Mouse (Mus musculus): ENCODE measurements at regions not wholly inside any gene's neighbourhood (a gene's known extent, or its start where the extent isn't known, plus 50 kb on each side); places are given as distances from the start of the nearest gene placed in this dataset.

GRCm38 (mm10) chr15:36705990-36706389 lies 301.6 kb downstream of the Zfp706 start:
- H3K4me2 ChIP-seq (ENCODE audit: low read depth), result no peak overlapping the region
- H3K9me3 ChIP-seq (ENCODE audit: low read length), result no peaks in the 10 kb centered on the region
- no peaks in the 10 kb centered on the region for H3K4me1 ChIP-seq (ENCODE audit: insufficient read depth)
- WGBS, result 52% methylated on average over 4 of the region's 4 CpGs
- TF ChIP-seq CTCF (IDR thresholded peaks at IDR 0.05; ENCODE audit: low read depth), result peak; percentile 90
- peak; percentile 67 for DNase-seq
- no peak overlapping the region for H3K4me3 ChIP-seq (ENCODE audit: low read depth, low read length)
- H3K9ac ChIP-seq, result no peak overlapping the region
- H3K36me3 ChIP-seq (ENCODE audit: insufficient read depth), result no peaks in the 10 kb centered on the region
- no peak overlapping the region for H3K27ac ChIP-seq (ENCODE audit: low read depth, low read length)
- no peaks in the 10 kb centered on the region for H3K27me3 ChIP-seq (ENCODE audit: insufficient read depth, low read length)
- ATAC-seq, result peak; percentile 81

DNA sequence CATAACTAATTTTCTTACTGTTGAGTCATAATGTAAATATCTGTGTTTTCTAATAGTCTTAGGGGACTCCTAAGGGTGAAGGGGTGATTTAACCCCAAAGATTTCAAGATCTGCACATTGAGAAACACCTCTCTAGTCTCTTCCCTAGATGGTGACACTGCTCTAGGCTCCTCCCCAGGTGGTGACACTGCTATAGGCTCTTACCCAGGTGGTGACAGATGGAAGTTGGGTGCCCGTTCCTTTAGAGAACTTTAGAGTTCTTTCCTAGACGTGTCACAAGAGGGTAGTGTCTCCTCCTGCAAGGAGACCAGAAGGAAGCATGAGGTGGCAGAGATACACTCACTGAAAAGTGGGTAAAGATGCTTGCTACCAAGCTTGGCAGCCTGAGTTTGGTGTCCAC lies 302.2 kb downstream of the Zfp706 start:
- no peaks in the 10 kb centered on the region for H3K36me3 ChIP-seq (ENCODE audit: insufficient read depth)
- no peak overlapping the region for H3K27ac ChIP-seq (ENCODE audit: low read depth, low read length)
- H3K9me3 ChIP-seq (ENCODE audit: low read length), result no peaks in the 10 kb centered on the region
- H3K4me2 ChIP-seq (ENCODE audit: low read depth), result no peak overlapping the region
- no peak overlapping the region for H3K9ac ChIP-seq
- TF ChIP-seq CTCF (IDR thresholded peaks at IDR 0.05; ENCODE audit: low read depth), result no peak
- no peaks in the 10 kb centered on the region for H3K27me3 ChIP-seq (ENCODE audit: insufficient read depth, low read length)
- DNase-seq, result no peak
- no peak overlapping the region for H3K4me3 ChIP-seq (ENCODE audit: low read depth, low read length)
- WGBS, result 66% methylated on average over 2 of the region's 2 CpGs
- no peak for ATAC-seq
- H3K4me1 ChIP-seq (ENCODE audit: insufficient read depth), result no peaks in the 10 kb centered on the region

GRCm38 (mm10) chr15:36701846-36702245 lies 305.7 kb downstream of the Zfp706 start:
- H3K9ac ChIP-seq, result no peak overlapping the region
- no peak overlapping the region for H3K27ac ChIP-seq (ENCODE audit: low read depth, low read length)
- H3K4me3 ChIP-seq (ENCODE audit: low read depth, low read length), result no peak overlapping the region
- no peaks in the 10 kb centered on the region for H3K27me3 ChIP-seq (ENCODE audit: insufficient read depth, low read length)
- no peaks in the 10 kb centered on the region for H3K9me3 ChIP-seq (ENCODE audit: low read length)
- no peaks in the 10 kb centered on the region for H3K4me1 ChIP-seq (ENCODE audit: insufficient read depth)
- no peaks in the 10 kb centered on the region for H3K36me3 ChIP-seq (ENCODE audit: insufficient read depth)
- no peak for DNase-seq
- ATAC-seq, result no peak
- H3K4me2 ChIP-seq (ENCODE audit: low read depth), result no peak overlapping the region
- no peak for TF ChIP-seq CTCF (IDR thresholded peaks at IDR 0.05; ENCODE audit: low read depth)
- WGBS, result 53% methylated on average over 8 of the region's 8 CpGs

DNA sequence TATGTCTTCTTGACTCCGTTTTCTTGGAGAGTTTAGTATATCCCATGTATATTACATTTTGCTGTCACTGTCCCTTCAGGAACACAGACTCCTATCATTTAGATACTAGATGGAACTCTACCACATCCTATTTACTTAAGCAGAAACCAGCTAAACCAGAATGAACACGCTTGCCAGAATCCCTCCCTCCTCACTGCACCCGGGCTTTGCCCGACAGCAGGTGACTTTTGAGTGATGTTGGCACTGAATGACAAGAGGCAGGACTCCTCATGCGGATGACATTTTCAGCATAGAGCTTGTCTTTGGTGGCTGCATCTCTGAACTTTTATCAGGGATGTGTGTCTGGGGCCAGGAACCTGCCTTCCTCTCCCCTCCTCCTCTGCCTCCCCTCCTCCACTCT lies 307.4 kb downstream of the Zfp706 start:
- Histone ChIP-seq H3K27ac (ENCODE audit: low read depth, low read length) (no peak overlapping the region), H3K9me3 (ENCODE audit: low read length) (no peaks in the 10 kb centered on the region), H3K4me2 (ENCODE audit: low read depth) (no peak overlapping the region), H3K4me3 (ENCODE audit: low read depth, low read length) (no peak overlapping the region), H3K4me1 (ENCODE audit: insufficient read depth) (no peaks in the 10 kb centered on the region), H3K36me3 (ENCODE audit: insufficient read depth) (no peaks in the 10 kb centered on the region), H3K27me3 (ENCODE audit: insufficient read depth, low read length) (no peaks in the 10 kb centered on the region), H3K9ac (no peak overlapping the region)
- ATAC-seq (no peak), DNase-seq (no peak)
- 79% methylated on average over 5 of the region's 5 CpGs for WGBS
- TF ChIP-seq CTCF (IDR thresholded peaks at IDR 0.05; ENCODE audit: low read depth), result no peak

DNA sequence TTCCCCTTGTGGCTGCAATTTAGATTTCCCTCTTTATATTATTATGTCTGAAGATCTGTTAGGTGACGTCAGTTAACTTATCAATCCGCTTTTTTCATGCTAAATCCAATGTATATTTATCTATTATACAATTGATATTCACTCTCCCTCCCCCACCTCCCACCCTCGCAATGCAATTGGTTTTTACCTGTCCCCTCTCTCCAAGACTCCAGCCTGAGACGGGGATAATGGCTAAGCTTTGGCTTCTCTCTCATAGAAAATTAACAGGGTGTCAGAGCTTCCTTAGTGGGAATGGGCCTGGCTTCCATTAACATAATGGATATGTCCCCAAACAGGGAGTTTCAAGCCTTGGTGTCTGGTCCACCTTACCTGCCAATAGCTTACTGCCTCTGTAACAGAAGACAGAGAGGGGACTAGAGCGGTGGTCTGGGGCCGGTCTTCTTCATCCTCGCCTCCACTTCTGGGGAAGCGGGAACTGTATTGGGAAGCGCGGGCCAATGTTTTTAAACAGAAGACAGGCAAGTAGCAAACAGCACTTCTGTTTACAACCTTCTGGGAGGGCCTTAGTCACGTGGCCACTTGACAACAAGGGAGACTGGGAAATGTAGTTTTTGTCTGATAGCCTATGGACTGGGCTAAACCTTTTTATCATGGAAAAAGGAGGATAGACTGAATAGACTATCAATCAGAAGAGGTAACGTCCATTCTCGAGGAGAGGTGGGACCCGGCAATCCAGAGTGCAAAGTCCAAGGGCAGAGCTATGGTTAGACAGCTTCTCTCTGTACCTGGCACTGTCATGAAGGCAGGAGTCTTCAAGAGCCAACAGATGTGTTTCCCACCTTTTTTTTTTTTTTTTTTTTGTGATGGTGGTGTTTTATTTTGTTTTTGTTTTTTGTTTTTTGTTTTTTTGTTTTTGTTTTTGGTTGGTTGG lies 312.1 kb downstream of the Zfp706 start:
- DNase-seq (peak; percentile 76), ATAC-seq (peak; percentile 96)
- no peaks in the 10 kb centered on the region for H3K27me3 ChIP-seq (ENCODE audit: insufficient read depth, low read length)
- no peaks in the 10 kb centered on the region for H3K4me1 ChIP-seq (ENCODE audit: insufficient read depth)
- H3K4me3 ChIP-seq (ENCODE audit: low read depth, low read length), result peak overlapping the region; percentile 36
- WGBS, result 24% methylated on average over 14 of the region's 14 CpGs
- H3K9me3 ChIP-seq (ENCODE audit: low read length), result no peaks in the 10 kb centered on the region
- H3K36me3 ChIP-seq (ENCODE audit: insufficient read depth), result no peaks in the 10 kb centered on the region
- H3K4me2 ChIP-seq (ENCODE audit: low read depth), result peak overlapping the region; percentile 53
- TF ChIP-seq CTCF (IDR thresholded peaks at IDR 0.05; ENCODE audit: low read depth), result 0 out of 2 replicates have a peak, but pooled peaks have one; percentile 9
- H3K9ac ChIP-seq, result peak overlapping the region; percentile 43
- no peak overlapping the region for H3K27ac ChIP-seq (ENCODE audit: low read depth, low read length)

GRCm38 (mm10) chr15:36691002-36691652 lies 316.4 kb downstream of the Zfp706 start:
- H3K4me3 ChIP-seq (ENCODE audit: low read depth, low read length), result no peak overlapping the region
- no peaks in the 10 kb centered on the region for H3K27me3 ChIP-seq (ENCODE audit: insufficient read depth, low read length)
- no peak for DNase-seq
- no peak overlapping the region for H3K4me2 ChIP-seq (ENCODE audit: low read depth)
- H3K4me1 ChIP-seq (ENCODE audit: insufficient read depth), result peaks cover 7% of the 10 kb centered on the region; the same call in 1 of the 2 replicates
- no peaks in the 10 kb centered on the region for H3K36me3 ChIP-seq (ENCODE audit: insufficient read depth)
- no peak for TF ChIP-seq CTCF (IDR thresholded peaks at IDR 0.05; ENCODE audit: low read depth)
- H3K9me3 ChIP-seq (ENCODE audit: low read length), result no peaks in the 10 kb centered on the region
- H3K27ac ChIP-seq (ENCODE audit: low read depth, low read length), result no peak overlapping the region
- ATAC-seq, result no peak
- 49% methylated on average over 15 of the region's 15 CpGs for WGBS
- no peak overlapping the region for H3K9ac ChIP-seq

GRCm38 (mm10) chr15:36689881-36690280 lies 317.7 kb downstream of the Zfp706 start:
- no peak for ATAC-seq
- Histone ChIP-seq H3K4me3 (ENCODE audit: low read depth, low read length) (no peak overlapping the region), H3K36me3 (ENCODE audit: insufficient read depth) (no peaks in the 10 kb centered on the region), H3K9ac (no peak overlapping the region), H3K27me3 (ENCODE audit: insufficient read depth, low read length) (no peaks in the 10 kb centered on the region), H3K4me1 (ENCODE audit: insufficient read depth) (peaks cover 7% of the 10 kb centered on the region; the same call in 1 of the 2 replicates), H3K4me2 (ENCODE audit: low read depth) (no peak overlapping the region), H3K27ac (ENCODE audit: low read depth, low read length) (no peak overlapping the region), H3K9me3 (ENCODE audit: low read length) (no peaks in the 10 kb centered on the region)
- no peak for DNase-seq
- WGBS, result 90% methylated on average over 7 of the region's 7 CpGs
- no peak for TF ChIP-seq CTCF (IDR thresholded peaks at IDR 0.05; ENCODE audit: low read depth)
